ENCODE assay signal across 20 mouse cellular contexts in the genomic region with DNA sequence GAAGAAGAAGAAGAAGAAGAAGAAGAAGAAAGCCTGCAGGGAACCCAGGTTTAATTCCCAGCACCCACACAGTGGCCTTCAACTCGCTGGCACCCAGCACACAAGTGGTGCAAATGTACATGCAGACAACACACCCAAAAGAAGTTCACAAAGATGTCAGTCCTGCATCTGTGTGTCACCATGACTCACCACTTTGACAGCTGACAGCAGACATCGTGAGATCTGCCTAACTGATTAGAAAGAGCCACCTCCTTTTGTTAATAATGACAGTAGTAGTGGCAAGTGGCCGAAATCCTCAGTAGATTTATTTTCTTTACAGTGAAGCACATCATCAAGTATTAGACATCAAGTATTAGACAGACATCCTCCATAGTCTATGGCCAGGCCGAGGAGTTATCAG. TPM values are rescaled to one million over a fixed set of nuclear protein-coding genes. Genes with fewer than 3 reads are reported as not detected.
DNase-seq lines count a peak whose midpoint lies in the region; ATAC-seq and TF ChIP-seq lines count a peak whose summit lies in the region.
"Had no signal": no experiment of that assay in that cellular context is flagged by ENCODE, and none has a peak within 500 bp of the region (broad histone marks: within the 10 kb centered on the region; RNA-seq: fewer than 3 reads in every experiment).

No protein-coding gene starts in this region.

- TF ChIP-seq POLR2A in ES-Bruce4 (IDR thresholded peaks at IDR 0.05; ENCODE audit: insufficient read depth, low read length), result no peak

- peaks cover 60% of the 10 kb centered on the region for H3K4me1 ChIP-seq in liver, embryonic 12.5 days
- peaks cover 15% of the 10 kb centered on the region for H3K4me1 ChIP-seq in liver, embryonic 11.5 days (replicated peaks; ENCODE audit: control insufficient read depth, insufficient read depth, low read length)
- peaks cover 1% of the 10 kb centered on the region for H3K4me1 ChIP-seq in ES-Bruce4 (ENCODE audit: control insufficient read depth, insufficient read depth, low read length)
- peaks cover 28% of the 10 kb centered on the region for H3K4me1 ChIP-seq in hindbrain, embryonic 13.5 days (replicated peaks)

- no peaks in the 10 kb centered on the region for H3K27me3 ChIP-seq in liver, embryonic 12.5 days (replicated peaks)
- no peaks in the 10 kb centered on the region for H3K27me3 ChIP-seq in liver, embryonic 11.5 days (replicated peaks; ENCODE audit: control insufficient read depth, insufficient read depth, low read length)
- H3K27me3 ChIP-seq in ES-Bruce4 (ENCODE audit: control insufficient read depth, insufficient read depth, low read length, poor library complexity, severe bottlenecking), result no peaks in the 10 kb centered on the region
- no peaks in the 10 kb centered on the region for H3K27me3 ChIP-seq in hindbrain, embryonic 13.5 days
- H3K27me3 ChIP-seq: forebrain, embryonic 13.5 days; lung, embryonic 15.5 days had no signal

- intact Hi-C loops in heart, postnatal 10 days (cut with DNase I), result no loop called here

- ATAC-seq in liver, embryonic 12.5 days, result no peak
- no peak for ATAC-seq in liver, embryonic 11.5 days (replicated peaks; ENCODE audit: low FRiP score)
- no peak for ATAC-seq in hindbrain, embryonic 13.5 days (ENCODE audit: low FRiP score)
- ATAC-seq: forebrain, embryonic 13.5 days; intestine, embryonic 16.5 days had no signal

- TF ChIP-seq CTCF in ES-Bruce4 (IDR thresholded peaks at IDR 0.05; ENCODE audit: low read depth, low read length), result no peak

- H3K4me3 ChIP-seq in liver, embryonic 12.5 days, result no peak overlapping the region
- H3K4me3 ChIP-seq in liver, embryonic 11.5 days (ENCODE audit: low read depth, low read length), result no peak overlapping the region
- no peak overlapping the region for H3K4me3 ChIP-seq in ES-Bruce4 (ENCODE audit: low read depth, low read length)
- H3K4me3 ChIP-seq in hindbrain, embryonic 13.5 days, result no peak overlapping the region
- H3K4me3 ChIP-seq: forebrain, embryonic 13.5 days; limb, embryonic 13.5 days; lung, embryonic 15.5 days had no signal

- H3K9ac ChIP-seq in liver, embryonic 12.5 days, result no peak overlapping the region
- no peak overlapping the region for H3K9ac ChIP-seq in liver, embryonic 11.5 days (ENCODE audit: low read depth, low read length)
- H3K9ac ChIP-seq in ES-Bruce4 (ENCODE audit: low read depth, poor library complexity, severe bottlenecking), result no peak overlapping the region
- H3K9ac ChIP-seq in hindbrain, embryonic 13.5 days, result no peak overlapping the region
- H3K9ac ChIP-seq: forebrain, embryonic 13.5 days; hindbrain, embryonic 14.5 days; limb, embryonic 13.5 days; lung, embryonic 15.5 days had no signal

- 0 out of 2 replicates have a peak, but pooled peaks have one; percentile 16 for TF ChIP-seq EP300 in ES-Bruce4 (IDR thresholded peaks at IDR 0.05; ENCODE audit: insufficient read depth, low read depth, low read length)

- H3K27ac ChIP-seq in liver, embryonic 12.5 days, result peak overlapping the region; percentile 39
- H3K27ac ChIP-seq in liver, embryonic 11.5 days (ENCODE audit: low read depth, low read length), result no peak overlapping the region
- H3K27ac ChIP-seq in ES-Bruce4 (ENCODE audit: insufficient read depth, low read length), result peak overlapping the region; percentile 85; the same call in 1 of the 2 replicates
- no peak overlapping the region for H3K27ac ChIP-seq in hindbrain, embryonic 13.5 days
- H3K27ac ChIP-seq: forebrain, embryonic 13.5 days; hindbrain, embryonic 14.5 days; limb, embryonic 13.5 days had no signal

- 0 out of 2 replicates have a peak overlapping the region, but pooled peaks have one; percentile 11 for H3K4me2 ChIP-seq in liver, embryonic 12.5 days
- no peak overlapping the region for H3K4me2 ChIP-seq in liver, embryonic 11.5 days
- H3K4me2 ChIP-seq in hindbrain, embryonic 13.5 days, result no peak overlapping the region
- H3K4me2 ChIP-seq: forebrain, embryonic 13.5 days; hindbrain, embryonic 14.5 days; limb, embryonic 13.5 days; lung, embryonic 15.5 days; midbrain, embryonic 11.5 days had no signal

- peaks cover 2% of the 10 kb centered on the region; the same call in 1 of the 2 replicates for H3K36me3 ChIP-seq in liver, embryonic 12.5 days
- H3K36me3 ChIP-seq in liver, embryonic 11.5 days (ENCODE audit: control insufficient read depth, insufficient read depth, low read length), result no peaks in the 10 kb centered on the region
- H3K36me3 ChIP-seq in ES-Bruce4 (ENCODE audit: control insufficient read depth, insufficient read depth, low read length, poor library complexity, severe bottlenecking), result peaks cover 2% of the 10 kb centered on the region
- H3K36me3 ChIP-seq in hindbrain, embryonic 13.5 days, result no peaks in the 10 kb centered on the region
- H3K36me3 ChIP-seq: limb, embryonic 13.5 days; lung, embryonic 15.5 days had no signal

- no peak for DNase-seq in liver, embryonic 11.5 days (ENCODE audit: low spot score)
- peak; percentile 52 for DNase-seq in c-Kit-positive CD71-positive TER-119-positive erythroid progenitor cells, embryonic 14.5 days (ENCODE audit: low spot score)
- DNase-seq in kidney, adult 9 months, result no peak
- DNase-seq in heart, postnatal 10 days, result no peak
- DNase-seq: adrenal gland, postnatal 36 days; cerebellum, adult 8-10 months; gastrocnemius, postnatal 10 days; lung, postnatal 4 days had no signal

- 48% methylated on average over 4 of the region's 4 CpGs for WGBS in liver, embryonic 12.5 days (ENCODE audit: insufficient replicate concordance)
- 65% methylated on average over 4 of the region's 4 CpGs for WGBS in liver, embryonic 11.5 days
- 79% methylated on average over 4 of the region's 4 CpGs for WGBS in hindbrain, embryonic 13.5 days

- H3K9me3 ChIP-seq in liver, embryonic 12.5 days (replicated peaks), result no peaks in the 10 kb centered on the region
- H3K9me3 ChIP-seq in liver, embryonic 11.5 days (ENCODE audit: control insufficient read depth, low read length), result no peaks in the 10 kb centered on the region
- H3K9me3 ChIP-seq in ES-Bruce4 (replicated peaks; ENCODE audit: control insufficient read depth, insufficient read depth, low read length, poor library complexity, severe bottlenecking), result no peaks in the 10 kb centered on the region
- H3K9me3 ChIP-seq in hindbrain, embryonic 13.5 days, result no peaks in the 10 kb centered on the region
- H3K9me3 ChIP-seq: forebrain, embryonic 13.5 days; limb, embryonic 13.5 days; lung, embryonic 15.5 days had no signal

RNA-seq across cellular contexts. Expression of a gene that starts 1.6 kb away (rescaled TPM):
- 39.9 and 40.7 TPM in 2 replicates for polyA plus RNA-seq in liver, embryonic 12.5 days (2016; fragmentation: Nextera tagmentation; extraction: Ambion mirVana)
- 60.5 and 65.3 TPM in 2 replicates for polyA plus RNA-seq in liver, embryonic 11.5 days (2014; fragmentation: Nextera tagmentation; extraction: Ambion mirVana)
- 125 and 136 TPM in 2 replicates for polyA plus RNA-seq in ES-Bruce4 (2011; ENCODE audit: insufficient read depth, insufficient read length, low read depth, missing spikeins)
- polyA plus RNA-seq in hindbrain, embryonic 13.5 days (2015; fragmentation: Nextera tagmentation; extraction: Ambion mirVana), result 91.5 and 93.0 TPM in 2 replicates
- 10 to 100 TPM; 74.8 to 75.1 TPM for total RNA-seq in heart, postnatal 10 days (2021)

RNA-seq across cellular contexts. Expression of a gene that starts 3.4 kb away (rescaled TPM):
- polyA plus RNA-seq in liver, embryonic 12.5 days (2016; fragmentation: Nextera tagmentation; extraction: Ambion mirVana), result 35.3 and 36.6 TPM in 2 replicates
- polyA plus RNA-seq in liver, embryonic 11.5 days (2014; fragmentation: Nextera tagmentation; extraction: Ambion mirVana), result 36.4 and 38.6 TPM in 2 replicates
- polyA plus RNA-seq in ES-Bruce4 (2011; ENCODE audit: insufficient read depth, insufficient read length, low read depth, missing spikeins), result 51.2 and 58.0 TPM in 2 replicates
- 120 and 122 TPM in 2 replicates for polyA plus RNA-seq in hindbrain, embryonic 13.5 days (2015; fragmentation: Nextera tagmentation; extraction: Ambion mirVana)
- total RNA-seq in heart, postnatal 10 days (2021), result 100 to 1,000 TPM in 1 of 2 experiments, 10 to 100 TPM in 1; 98.4 to 107 TPM

RNA-seq across cellular contexts. Expression of a gene that starts 28.2 kb away (rescaled TPM):
- 19.6 and 19.9 TPM in 2 replicates for polyA plus RNA-seq in liver, embryonic 12.5 days (2016; fragmentation: Nextera tagmentation; extraction: Ambion mirVana)
- polyA plus RNA-seq in liver, embryonic 11.5 days (2014; fragmentation: Nextera tagmentation; extraction: Ambion mirVana), result 21.1 and 21.8 TPM in 2 replicates
- polyA plus RNA-seq in ES-Bruce4 (2011; ENCODE audit: insufficient read depth, insufficient read length, low read depth, missing spikeins), result 39.0 and 52.4 TPM in 2 replicates
- 43.9 and 44.5 TPM in 2 replicates for polyA plus RNA-seq in hindbrain, embryonic 13.5 days (2015; fragmentation: Nextera tagmentation; extraction: Ambion mirVana)
- 10 to 100 TPM; 34.3 to 36.3 TPM for total RNA-seq in heart, postnatal 10 days (2021)

RNA-seq across cellular contexts. Expression of a gene that starts 45.5 kb away (rescaled TPM):
- polyA plus RNA-seq in liver, embryonic 12.5 days (2016; fragmentation: Nextera tagmentation; extraction: Ambion mirVana), result 0.05 and 0.10 TPM in 2 replicates
- 0.08 TPM in 1 of 2 replicates, not detected in the other for polyA plus RNA-seq in liver, embryonic 11.5 days (2014; fragmentation: Nextera tagmentation; extraction: Ambion mirVana)
- polyA plus RNA-seq in ES-Bruce4 (2011; ENCODE audit: insufficient read depth, insufficient read length, low read depth, missing spikeins), result not detected in 2 replicates
- polyA plus RNA-seq in hindbrain, embryonic 13.5 days (2015; fragmentation: Nextera tagmentation; extraction: Ambion mirVana), result 0.08 and 0.17 TPM in 2 replicates
- 10 to 100 TPM; 45.8 to 66.3 TPM for total RNA-seq in heart, postnatal 10 days (2021)
- total RNA-seq: adrenal gland, postnatal 36 days; common myeloid progenitor, adult 5-6 weeks; layer of hippocampus, postnatal 25 days had no signal
- polyA plus RNA-seq: forebrain, embryonic 13.5 days; frontal cortex, adult 2 months; hindbrain, embryonic 14.5 days had no signal

RNA-seq across cellular contexts. Expression of a gene that starts 58.1 kb away (rescaled TPM):
- 2.9 and 3.7 TPM in 2 replicates for polyA plus RNA-seq in liver, embryonic 12.5 days (2016; fragmentation: Nextera tagmentation; extraction: Ambion mirVana)
- 4.9 and 5.6 TPM in 2 replicates for polyA plus RNA-seq in liver, embryonic 11.5 days (2014; fragmentation: Nextera tagmentation; extraction: Ambion mirVana)
- polyA plus RNA-seq in ES-Bruce4 (2011; ENCODE audit: insufficient read depth, insufficient read length, low read depth, missing spikeins), result 28.2 and 37.9 TPM in 2 replicates
- 9.3 and 9.7 TPM in 2 replicates for polyA plus RNA-seq in hindbrain, embryonic 13.5 days (2015; fragmentation: Nextera tagmentation; extraction: Ambion mirVana)
- 10 to 100 TPM; 18.6 to 20.9 TPM for total RNA-seq in heart, postnatal 10 days (2021)

Comparison
In these comparisons a context has a peak if more than half of its experiments do, and no peak if none do; other contexts are left out.
1. H3K27ac ChIP-seq: peak in liver, embryonic 12.5 days (single experiment) and ES-Bruce4 (single experiment); none in liver, embryonic 11.5 days (single experiment) and hindbrain, embryonic 13.5 days (single experiment).